Mouse (Mus musculus) inflammation-experienced regulatory T-cells (primary cell): ENCODE data around the gene Vmn1r11. TPM values are rescaled to one million over a fixed set of nuclear protein-coding genes. Genes with fewer than 3 reads are reported as not detected.

Experiments
- polyA plus RNA-seq, 2 experiments: library from polyadenylated mRNA; unstranded; fragments of 100-300 nt; shearing (Covaris generic); gene quantifications; one replicate each; pipeline ENCODE4 v1.2.1; 2017

Vmn1r11 gene
- polyA plus RNA-seq: under 1 TPM in 1 of 2 experiments, not detected in 1; 0.84 TPM

DNA sequence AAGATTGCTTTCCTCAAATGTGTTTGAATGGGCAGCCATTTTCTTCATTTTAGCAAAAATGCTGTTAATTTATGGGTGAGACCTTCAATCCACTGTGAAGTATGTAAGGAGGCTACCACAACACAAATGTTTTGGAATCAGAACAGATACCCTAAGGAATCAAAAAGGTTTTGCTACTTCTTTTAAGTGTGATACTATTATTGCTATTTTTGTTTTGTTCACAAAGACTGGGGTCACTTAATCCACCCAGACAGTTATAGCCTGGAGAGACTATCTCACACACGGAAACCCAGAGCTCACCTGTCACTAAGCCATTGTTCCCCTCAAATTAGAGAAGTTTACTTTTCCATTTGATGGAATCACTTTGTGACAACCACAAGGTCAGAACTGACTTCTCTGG is at the start of gene Vmn1r11:
Vmn1r11 (plus strand) TSS at position 301 of the 400 bp plus-strand sequence.

DNA sequence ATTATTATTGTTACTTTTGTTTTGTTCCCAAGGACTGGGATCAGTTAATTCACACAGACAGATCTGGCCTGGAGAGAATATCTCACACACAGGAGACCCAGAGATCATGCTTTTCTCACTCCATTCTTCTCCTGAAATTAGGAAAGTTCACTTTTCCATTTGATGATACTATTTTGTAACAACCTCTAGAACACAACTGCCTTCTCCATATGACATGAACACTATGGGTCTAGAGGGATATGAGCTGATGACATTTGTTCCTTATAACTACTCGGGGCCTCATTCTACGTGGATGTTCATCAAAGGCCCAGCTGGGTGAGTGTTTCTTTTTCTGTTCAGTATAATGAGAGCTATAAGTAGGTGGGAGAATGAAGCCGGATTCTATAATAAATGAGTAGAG is 24.1 kb upstream of the Vmn1r11 start, which contains the start of gene Vmn1r10:
Vmn1r10 (plus strand) TSS at position 301 of the 400 bp plus-strand sequence.

DNA sequence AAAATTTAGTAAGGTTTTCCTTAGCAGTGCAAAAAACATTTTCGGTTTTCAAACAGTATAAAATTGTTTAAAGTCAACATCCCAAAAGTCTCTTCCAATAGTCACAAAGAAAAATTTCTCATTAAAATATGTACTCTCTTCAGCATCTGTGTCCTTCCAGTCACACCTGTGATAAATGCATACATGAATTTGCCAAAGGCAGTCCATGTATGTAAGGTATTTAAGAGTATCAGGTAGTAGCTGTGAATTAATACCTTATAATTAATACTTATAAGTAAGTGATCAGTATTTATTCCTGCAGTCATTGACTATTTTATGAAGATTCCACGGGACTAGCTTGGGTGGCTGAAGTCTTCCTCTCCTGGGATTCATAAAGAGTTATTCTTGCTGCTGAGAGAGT is 23.4 kb downstream of the Vmn1r11 start, which contains the start of gene Vmn1r12:
Vmn1r12 (plus strand) TSS at position 301 of the 400 bp plus-strand sequence.

Other genes with a start within 250 kb of the Vmn1r11 start
- gene Nt5c3, start 209.5 kb upstream of the Vmn1r11 start, polyA plus RNA-seq: 10 to 100 TPM; 80.5 to 80.7 TPM
- gene Vmn1r4, start 209.4 kb upstream of the Vmn1r11 start, polyA plus RNA-seq: under 1 TPM; 0.07 to 0.22 TPM
- gene Vmn1r5, start 163.2 kb upstream of the Vmn1r11 start, polyA plus RNA-seq: under 1 TPM; 0.08 to 0.32 TPM
- gene Vmn1r6, start 136.2 kb upstream of the Vmn1r11 start, polyA plus RNA-seq: under 1 TPM in 1 of 2 experiments, not detected in 1; 0.42 TPM
- not detected for gene Vmn1r7, start 108.1 kb upstream of the Vmn1r11 start, polyA plus RNA-seq
- under 1 TPM in 1 of 2 experiments, not detected in 1; 0.29 TPM for gene Vmn1r8, start 101.2 kb upstream of the Vmn1r11 start, polyA plus RNA-seq
- not detected for gene Vmn1r9, start 66.7 kb upstream of the Vmn1r11 start, polyA plus RNA-seq
- gene Vmn1r10, start 24.0 kb upstream of the Vmn1r11 start, polyA plus RNA-seq: not detected
- 1 to 10 TPM in 1 of 2 experiments, under 1 TPM in 1; 0.04 to 1.2 TPM for gene Vmn1r12, start 23.5 kb downstream of the Vmn1r11 start, polyA plus RNA-seq
- 1 to 10 TPM in 1 of 2 experiments, under 1 TPM in 1; 0.58 to 1.4 TPM for gene Vmn1r13, start 69.8 kb downstream of the Vmn1r11 start, polyA plus RNA-seq
- gene Vmn1r14, start 98.2 kb downstream of the Vmn1r11 start, polyA plus RNA-seq: under 1 TPM in 1 of 2 experiments, not detected in 1; 0.02 TPM
- not detected for gene Vmn1r15, start 124.5 kb downstream of the Vmn1r11 start, polyA plus RNA-seq
- gene Vmn1r16, start 196.0 kb downstream of the Vmn1r11 start, polyA plus RNA-seq: under 1 TPM; 0.10 to 0.11 TPM
- not detected for gene Vmn1r17, start 230.3 kb downstream of the Vmn1r11 start, polyA plus RNA-seq